Mouse (Mus musculus) mammary gland, adult 2 months (tissue): ENCODE measurements around the gene Hyal6. TPM values are rescaled to one million over a fixed set of nuclear protein-coding genes. Genes with fewer than 3 reads are reported as not detected.

Source experiments
- polyA plus RNA-seq: library from polyadenylated mRNA; depleted of rRNA; stranded (reverse); fragments of >200 nt; gene quantifications from 2 replicates; pipeline ENCODE4 v1.2.3, GENCODE M21; 2012; ENCODE audit warnings: low replicate concordance; rRNA removed

The Hyal6 gene
- not detected in 2 replicates for polyA plus RNA-seq

GRCm38 (mm10) chr6:24732945-24733344 lies at the start of gene Hyal6:
TSS of gene Hyal6 (plus strand) at chr6:24733245.

GRCm38 (mm10) chr6:24748029-24748428 lies 15.0 kb downstream of the Hyal6 start, which contains the start of gene Hyal4:
TSS of gene Hyal4 (plus strand) at chr6:24748329.

GRCm38 (mm10) chr6:24790888-24791287 lies 57.8 kb downstream of the Hyal6 start, which contains the start of gene Spam1:
TSS of gene Spam1 (plus strand) at chr6:24791188.

Other genes starting within 250 kb of the Hyal6 start
- not detected in 2 replicates for gene Iqub, start 218.2 kb upstream of the Hyal6 start, polyA plus RNA-seq
- gene Ndufa5, start 205.2 kb upstream of the Hyal6 start, polyA plus RNA-seq = 1.6 and 3.9 TPM in 2 replicates
- gene Asb15, start 205.1 kb upstream of the Hyal6 start, polyA plus RNA-seq = 6.5 TPM in 1 of 2 replicates, not detected in the other
- 10.5 TPM in 1 of 2 replicates, not detected in the other for gene Lmod2, start 135.5 kb upstream of the Hyal6 start, polyA plus RNA-seq
- gene Wasl, start 68.2 kb upstream of the Hyal6 start, polyA plus RNA-seq = 15.5 and 108 TPM in 2 replicates
- not detected in 2 replicates for gene Hyal4, start 15.1 kb downstream of the Hyal6 start, polyA plus RNA-seq
- gene Spam1, start 57.9 kb downstream of the Hyal6 start, polyA plus RNA-seq = not detected in 2 replicates
- gene Hyal5, start 124.8 kb downstream of the Hyal6 start, polyA plus RNA-seq = not detected in 2 replicates
- 0.82 and 1.1 TPM in 2 replicates for gene Tmem229a, start 223.1 kb downstream of the Hyal6 start, polyA plus RNA-seq